Comparison of ENCODE assay signal across 1 mouse cellular context in the genomic region with DNA sequence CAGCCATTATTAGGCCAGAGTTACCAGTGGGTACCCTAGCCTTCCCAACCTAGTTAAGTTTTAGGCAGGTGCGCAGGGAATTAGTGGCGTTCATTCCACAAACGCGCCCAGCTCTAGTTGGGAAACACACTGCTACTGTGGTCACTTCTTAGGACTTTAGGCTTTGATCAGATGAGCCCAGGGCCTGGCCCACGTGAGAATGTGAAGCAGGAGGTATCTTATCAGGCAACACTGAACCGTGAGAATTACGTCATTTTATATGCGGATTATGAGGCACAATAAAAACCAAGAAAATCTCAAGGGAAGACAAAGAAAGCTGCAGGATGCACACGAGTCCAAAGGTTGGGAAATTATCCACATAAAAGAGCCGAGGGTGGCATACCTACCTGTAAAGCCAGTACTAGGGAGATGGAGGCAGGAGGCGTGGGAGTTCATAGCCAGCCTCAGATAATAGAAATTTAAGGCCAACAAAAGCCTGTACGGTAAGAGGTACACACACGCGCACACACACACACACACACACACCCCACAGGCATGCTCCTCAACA.
TF ChIP-seq lines count a peak whose summit lies in the region.

No protein-coding gene starts in this region.

TF ChIP-seq in MEL, 35 proteins besides CTCF, POLR2A, EP300 and RAD21:
- TF ChIP-seq GATA1 (IDR thresholded peaks at IDR 0.05; ENCODE audit: low read depth, low read length) (0 out of 2 replicates have a peak, but pooled peaks have one; percentile 7), MYC (IDR thresholded peaks at IDR 0.05; ENCODE audit: low read depth, low read length) (no peak), MAZ (IDR thresholded peaks at IDR 0.05; ENCODE audit: low read depth, low read length) (no peak), KAT2A (conservative IDR thresholded peaks at IDR 0.05; ENCODE audit: low read depth, low read length) (no peak)
